Mouse (Mus musculus): ENCODE results near the gene Fyco1. TPM values are rescaled to one million over a fixed set of nuclear protein-coding genes. Genes with fewer than 3 reads are reported as not detected.
"Not testable (repeated sequence)": the region's sequence is repeated elsewhere in the genome, so short reads cannot be mapped to it uniquely, and the experiment has no call there.

Fyco1 gene
- total RNA-seq, 1 experiment from 2014 or later, result 33.2 TPM

DNA sequence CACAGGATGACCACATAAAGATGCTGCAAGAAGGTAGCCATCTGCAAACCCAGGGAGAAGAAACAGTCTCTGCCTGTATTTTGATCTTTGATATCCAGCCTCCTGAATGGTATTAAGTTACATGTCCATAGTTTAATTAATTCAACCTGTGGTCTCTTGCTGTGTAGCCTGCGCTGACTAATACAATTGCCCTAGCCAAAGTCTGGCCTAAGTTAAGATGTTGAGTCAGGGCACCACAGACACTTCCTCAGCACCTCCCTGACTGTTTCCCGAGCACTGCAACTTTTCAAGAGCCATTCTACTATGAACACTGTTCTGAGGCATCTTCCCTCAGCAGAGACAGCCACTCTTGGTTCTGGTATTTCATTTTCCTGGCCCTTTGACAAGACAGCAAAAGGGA is 33.1 kb downstream of the Fyco1 start:
- ATAC-seq (ENCODE audit: extremely low read depth, insufficient number of reproducible peaks, low FRiP score, poor library complexity, severe bottlenecking), result no peak

- ATAC-seq (ENCODE audit: extremely low read depth, insufficient number of reproducible peaks, low FRiP score, poor library complexity, severe bottlenecking), result no peak
Measured at GRCm38 (mm10) chr9:123815996-123816395, 35.7 kb downstream of the Fyco1 start.

DNA sequence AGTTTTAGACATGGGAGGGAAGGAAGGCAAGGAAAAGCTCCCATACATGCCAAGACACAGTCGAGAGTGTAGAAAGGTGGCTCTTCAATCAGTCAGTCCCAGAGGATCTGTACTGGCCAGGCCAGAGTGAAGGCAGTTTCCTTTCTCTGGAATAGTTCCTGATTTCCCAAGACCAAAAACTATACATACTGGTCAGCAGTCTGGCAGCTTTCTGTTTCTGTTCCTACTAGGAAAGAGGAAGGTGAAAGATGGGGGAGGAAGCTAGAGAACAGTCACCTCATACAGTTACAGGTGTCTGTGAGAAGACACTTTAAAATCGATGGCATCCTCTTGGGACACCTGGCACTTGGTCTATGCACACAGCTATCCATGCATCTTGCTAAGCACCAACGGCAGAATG is 36.3 kb downstream of the Fyco1 start:
- 0 out of 2 replicates have a peak, but pooled peaks have one; percentile 25 for ATAC-seq (ENCODE audit: extremely low read depth, insufficient number of reproducible peaks, low FRiP score, poor library complexity, severe bottlenecking)

DNA sequence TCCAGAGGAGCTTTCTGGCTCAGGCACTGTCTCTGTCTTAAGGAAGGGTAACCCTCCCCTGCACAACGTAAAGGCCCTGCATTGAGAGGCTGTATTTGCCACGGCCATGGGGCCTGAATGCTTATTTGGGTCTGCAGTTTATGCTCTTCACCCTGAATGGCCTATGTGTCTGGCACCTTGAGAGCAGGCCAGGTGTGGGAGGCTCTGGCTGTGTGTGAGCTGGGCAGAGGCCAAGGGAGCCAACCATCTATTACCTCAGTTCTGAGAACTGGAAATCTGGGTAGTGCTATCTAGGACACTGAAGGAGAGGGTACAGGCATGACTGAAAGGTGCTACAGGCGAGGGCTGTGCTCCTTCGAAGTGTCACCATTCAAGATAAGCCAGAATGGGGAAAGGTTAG is 36.9 kb downstream of the Fyco1 start:
- no peak for ATAC-seq (ENCODE audit: extremely low read depth, insufficient number of reproducible peaks, low FRiP score, poor library complexity, severe bottlenecking)

DNA sequence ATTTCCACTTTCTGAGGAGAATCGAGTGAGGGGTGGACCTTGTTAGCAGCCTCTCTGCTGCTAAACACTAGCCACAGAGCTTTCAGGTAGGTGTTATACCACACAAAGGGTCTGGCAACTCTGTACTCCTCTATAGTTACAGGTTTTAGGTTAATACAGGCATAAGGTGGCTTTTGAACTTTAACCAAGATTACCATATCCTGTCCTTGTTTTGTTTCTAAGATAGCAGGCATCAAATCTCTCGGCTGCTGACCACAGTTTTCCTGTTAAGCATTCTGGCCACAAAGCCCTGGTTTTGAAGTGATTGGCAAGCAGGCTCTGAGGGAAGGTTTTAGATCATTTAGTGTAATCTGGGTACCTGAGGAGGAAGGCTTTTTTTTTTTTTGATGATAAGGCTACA is 37.4 kb downstream of the Fyco1 start:
- ATAC-seq (ENCODE audit: extremely low read depth, insufficient number of reproducible peaks, low FRiP score, poor library complexity, severe bottlenecking), result no peak

GRCm38 (mm10) chr9:123811831-123812230 is 39.9 kb downstream of the Fyco1 start:
- ATAC-seq (ENCODE audit: extremely low read depth, insufficient number of reproducible peaks, low FRiP score, poor library complexity, severe bottlenecking), result no peak

DNA sequence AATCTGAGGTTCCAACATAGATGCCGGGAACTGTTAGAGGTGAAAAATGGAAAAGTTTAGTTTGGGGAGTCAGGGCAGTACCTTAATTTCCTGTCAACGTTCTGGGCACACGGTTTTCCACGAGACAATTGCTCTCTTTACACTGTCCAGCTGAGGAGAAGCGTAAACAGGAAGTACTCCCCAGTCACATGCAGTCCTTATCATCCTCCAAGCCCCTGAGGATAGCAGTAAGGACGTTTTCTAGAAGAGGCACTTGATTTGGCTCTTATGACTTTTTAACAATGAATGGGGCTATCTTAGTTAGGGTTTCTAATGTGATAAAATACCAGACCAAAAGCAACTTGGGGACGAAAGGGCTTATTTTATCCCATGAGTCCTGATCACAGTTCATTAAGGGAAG is 43.1 kb downstream of the Fyco1 start:
- ATAC-seq (ENCODE audit: extremely low read depth, insufficient number of reproducible peaks, low FRiP score, poor library complexity, severe bottlenecking), result no peak

DNA sequence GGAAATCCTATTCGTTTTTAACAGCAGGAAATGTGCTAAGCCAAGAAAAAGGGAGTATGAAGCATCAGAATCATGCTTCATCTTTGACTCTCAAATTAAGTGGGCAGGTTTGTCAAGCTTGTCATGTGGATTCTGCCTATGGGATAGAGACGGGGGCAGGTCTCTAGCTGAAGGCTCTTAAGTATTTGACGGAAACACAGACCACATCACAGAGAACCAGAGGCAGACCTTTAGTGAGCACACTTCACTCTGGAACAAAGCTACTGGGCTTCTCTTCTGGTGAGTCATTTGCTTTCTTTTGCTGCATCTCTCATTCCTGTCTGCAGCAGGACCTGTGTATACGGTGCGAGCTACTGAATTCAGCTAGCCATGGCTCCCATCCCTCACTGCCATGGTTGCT is 45.4 kb downstream of the Fyco1 start, which contains the start of gene Cxcr6:
Cxcr6 (plus strand) TSS at position 209 of the 400 bp plus-strand sequence.
- no peak for ATAC-seq (ENCODE audit: extremely low read depth, insufficient number of reproducible peaks, low FRiP score, poor library complexity, severe bottlenecking)

GRCm38 (mm10) chr9:123805241-123805640 is 46.5 kb downstream of the Fyco1 start:
- ATAC-seq (ENCODE audit: extremely low read depth, insufficient number of reproducible peaks, low FRiP score, poor library complexity, severe bottlenecking), result 0 out of 2 replicates have a peak, but pooled peaks have one; percentile 13

DNA sequence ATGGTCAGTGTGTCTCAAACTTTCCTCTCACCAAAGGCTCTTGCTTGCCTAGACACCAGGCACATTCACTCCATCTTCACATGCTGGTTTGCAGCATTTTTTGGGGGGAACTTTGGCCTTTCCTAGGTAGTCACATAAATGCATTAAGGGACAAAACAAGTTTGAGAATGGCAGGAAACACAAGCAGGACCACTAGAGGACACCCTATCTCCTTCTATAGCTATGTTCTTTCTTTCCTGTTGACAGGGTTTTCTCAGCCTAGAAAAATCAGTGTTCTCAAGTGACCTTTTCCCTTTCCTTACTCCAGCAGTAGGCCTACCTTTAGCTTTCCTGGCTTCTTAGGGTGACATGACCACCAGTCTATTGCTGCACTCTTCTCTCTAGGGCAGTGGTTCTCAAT is 48.8 kb downstream of the Fyco1 start:
- no peak for ATAC-seq (ENCODE audit: extremely low read depth, insufficient number of reproducible peaks, low FRiP score, poor library complexity, severe bottlenecking)

- ATAC-seq (ENCODE audit: extremely low read depth, insufficient number of reproducible peaks, low FRiP score, poor library complexity, severe bottlenecking), result no peak
Measured at GRCm38 (mm10) chr9:123802421-123802820, 49.3 kb downstream of the Fyco1 start.

DNA sequence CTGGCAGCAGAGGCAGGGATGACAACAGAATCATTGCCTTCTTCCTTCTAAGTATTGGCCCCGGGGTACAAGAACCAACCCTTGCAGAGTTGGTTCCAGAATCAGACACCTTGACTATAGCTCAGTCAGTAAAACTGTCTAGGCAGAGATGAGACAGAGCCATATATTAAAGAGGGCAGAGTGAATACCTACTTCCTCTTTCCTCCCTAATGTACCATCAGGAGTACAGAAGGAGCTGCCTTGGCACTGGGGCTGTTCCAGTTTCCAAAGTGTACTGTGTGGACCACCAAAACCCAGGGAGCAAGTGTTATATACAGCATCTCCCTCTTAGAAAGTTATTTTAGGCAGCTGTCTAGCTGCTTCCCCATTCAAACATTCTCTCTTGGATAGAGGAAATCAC is 50.2 kb downstream of the Fyco1 start:
- no peak for ATAC-seq (ENCODE audit: extremely low read depth, insufficient number of reproducible peaks, low FRiP score, poor library complexity, severe bottlenecking)

- ATAC-seq (ENCODE audit: extremely low read depth, insufficient number of reproducible peaks, low FRiP score, poor library complexity, severe bottlenecking), result peak; percentile 62; the same call in 1 of the 2 replicates
Measured at GRCm38 (mm10) chr9:123796174-123796573, 55.5 kb downstream of the Fyco1 start.

DNA sequence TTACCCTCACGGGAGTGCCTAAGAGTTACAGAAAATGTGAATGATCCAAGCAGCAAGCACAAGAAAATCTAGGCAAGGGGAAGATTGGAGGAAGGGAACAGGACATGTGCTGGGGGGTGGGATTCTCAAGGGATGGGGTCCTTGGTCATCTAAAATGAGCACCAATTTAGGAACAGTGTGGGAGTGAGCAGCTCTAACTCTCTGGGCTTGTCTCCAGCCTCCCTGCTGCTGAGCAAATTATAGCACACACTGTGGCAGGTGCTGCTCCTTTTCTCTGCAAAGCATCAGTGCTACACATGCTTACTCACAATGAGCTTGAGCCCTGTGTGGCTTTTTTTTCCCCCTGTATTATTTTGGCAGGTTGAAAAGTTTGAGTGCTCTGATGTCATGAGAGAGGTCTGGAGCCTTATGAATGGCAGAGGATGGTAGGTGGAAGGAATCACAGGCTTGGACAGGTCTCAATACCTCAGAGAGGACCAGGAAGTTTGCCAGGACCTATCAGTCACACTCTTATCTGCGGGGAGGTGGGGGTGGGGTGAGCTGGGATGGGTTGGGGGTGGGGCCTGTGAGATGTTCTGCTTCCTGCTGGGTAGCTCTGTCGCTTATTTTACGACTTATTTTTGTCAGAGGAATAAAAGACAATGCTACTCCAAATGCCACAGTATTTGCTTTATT is 62.7 kb downstream of the Fyco1 start:
- no peak for ATAC-seq (ENCODE audit: extremely low read depth, insufficient number of reproducible peaks, low FRiP score, poor library complexity, severe bottlenecking)

GRCm38 (mm10) chr9:123773299-123773698 is 78.4 kb downstream of the Fyco1 start:
- ATAC-seq (ENCODE audit: extremely low read depth, insufficient number of reproducible peaks, low FRiP score, poor library complexity, severe bottlenecking), result not testable (repeated sequence)

GRCm38 (mm10) chr9:123769532-123769931 is 82.2 kb downstream of the Fyco1 start:
- peak; percentile 36; the same call in 1 of the 2 replicates for ATAC-seq (ENCODE audit: extremely low read depth, insufficient number of reproducible peaks, low FRiP score, poor library complexity, severe bottlenecking)

- ATAC-seq (ENCODE audit: extremely low read depth, insufficient number of reproducible peaks, low FRiP score, poor library complexity, severe bottlenecking), result no peak
Measured at GRCm38 (mm10) chr9:123768443-123768842, 83.3 kb downstream of the Fyco1 start.

GRCm38 (mm10) chr9:123766996-123767395 is 84.7 kb downstream of the Fyco1 start:
- ATAC-seq (ENCODE audit: extremely low read depth, insufficient number of reproducible peaks, low FRiP score, poor library complexity, severe bottlenecking), result no peak

DNA sequence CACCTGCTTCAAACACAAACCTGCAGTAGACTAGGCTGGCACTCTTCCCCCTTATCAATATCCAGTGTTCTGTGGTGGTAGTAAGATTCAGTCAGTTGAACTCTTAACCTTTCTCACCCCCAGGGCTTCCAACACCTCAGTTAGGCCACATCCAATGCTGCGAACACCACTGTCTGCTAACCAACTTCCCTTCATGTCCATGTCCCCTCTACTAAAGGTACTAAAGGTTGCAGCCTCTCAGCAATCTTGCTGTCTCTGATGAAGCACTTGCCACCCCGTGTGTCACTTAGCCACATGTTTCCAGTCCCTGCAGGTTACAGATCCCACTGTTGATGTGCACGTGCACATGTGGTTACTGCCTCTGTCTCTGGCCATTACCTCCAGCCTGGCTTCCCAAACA is 87.9 kb downstream of the Fyco1 start:
- ATAC-seq (ENCODE audit: extremely low read depth, insufficient number of reproducible peaks, low FRiP score, poor library complexity, severe bottlenecking), result no peak

GRCm38 (mm10) chr9:123762886-123763285 is 88.8 kb downstream of the Fyco1 start:
- ATAC-seq (ENCODE audit: extremely low read depth, insufficient number of reproducible peaks, low FRiP score, poor library complexity, severe bottlenecking), result peak; percentile 76

GRCm38 (mm10) chr9:123760806-123761205 is 90.9 kb downstream of the Fyco1 start:
- no peak for ATAC-seq (ENCODE audit: extremely low read depth, insufficient number of reproducible peaks, low FRiP score, poor library complexity, severe bottlenecking)

All from neutrophil, adult 5-6 weeks (primary cell).